ENCODE assay signal across 23 mouse cellular contexts in the genomic region with DNA sequence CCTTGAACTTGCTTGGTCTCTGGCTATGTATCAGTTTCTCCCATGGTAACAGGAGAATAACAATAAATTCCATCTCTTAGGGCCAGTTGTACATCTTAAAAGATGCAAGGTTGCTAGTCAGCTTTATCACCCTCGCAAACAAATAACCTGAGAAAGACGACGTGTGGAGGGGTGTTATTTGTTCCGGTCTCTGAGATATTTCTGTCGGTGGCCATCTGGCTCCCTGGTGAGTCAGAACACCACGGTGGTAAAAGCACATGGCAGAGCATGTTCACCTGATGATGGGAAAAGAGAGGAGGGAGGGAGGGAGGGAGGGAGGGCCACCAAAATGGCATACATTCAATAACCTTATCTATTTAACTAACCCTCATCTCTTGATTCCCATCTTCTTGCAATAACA.
DNase-seq lines count a peak whose midpoint lies in the region; TF ChIP-seq lines count a peak whose summit lies in the region.
"Had no signal": no experiment of that assay in that cellular context is flagged by ENCODE, and none has a peak within 500 bp of the region (broad histone marks: within the 10 kb centered on the region; RNA-seq: fewer than 3 reads in every experiment).

No protein-coding gene starts in this region.

- no peak for TF ChIP-seq CTCF in CH12.LX (conservative IDR thresholded peaks at IDR 0.05 in 1 of 2, IDR thresholded peaks at IDR 0.05 in 1 of 2; ENCODE audit: low read depth in 2 of 2, low read length in 2 of 2)

- no peaks in the 10 kb centered on the region for H3K27me3 ChIP-seq in CH12.LX (replicated peaks)
- H3K27me3 ChIP-seq: embryonic facial prominence, embryonic 12.5 days; embryonic facial prominence, embryonic 15.5 days; hindbrain, embryonic 13.5 days; Patski had no signal

- no peak for TF ChIP-seq POLR2A in CH12.LX (IDR thresholded peaks at IDR 0.05; ENCODE audit: low read depth, low read length)

- no peak overlapping the region for H3K4me2 ChIP-seq in CH12.LX (ENCODE audit: insufficient read depth, low read depth, poor library complexity, severe bottlenecking)
- H3K4me2 ChIP-seq: embryonic facial prominence, embryonic 12.5 days; embryonic facial prominence, embryonic 15.5 days; heart, embryonic 11.5 days; hindbrain, embryonic 13.5 days had no signal

- H3K36me3 ChIP-seq in CH12.LX (replicated peaks in 1 of 2; ENCODE audit: control insufficient read depth in 1 of 2, insufficient read depth in 1 of 2, low read length in 1 of 2): no peaks in the 10 kb centered on the region
- H3K36me3 ChIP-seq: embryonic facial prominence, embryonic 12.5 days; embryonic facial prominence, embryonic 15.5 days; G1E; hindbrain, embryonic 10.5 days; hindbrain, embryonic 13.5 days had no signal

- no peak overlapping the region for H3K9ac ChIP-seq in CH12.LX (ENCODE audit: insufficient read depth, low read depth)
- H3K9ac ChIP-seq: embryonic facial prominence, embryonic 12.5 days; embryonic facial prominence, embryonic 15.5 days; forebrain, postnatal 0 days; hindbrain, embryonic 13.5 days had no signal

- H3K4me3 ChIP-seq in CH12.LX (replicated peaks in 1 of 3; ENCODE audit: low read depth in 2 of 3, low read length in 2 of 3, poor library complexity in 1 of 3): no peak overlapping the region
- H3K4me3 ChIP-seq: embryonic facial prominence, embryonic 12.5 days; embryonic facial prominence, embryonic 15.5 days; hindbrain, embryonic 10.5 days; hindbrain, embryonic 13.5 days had no signal

- no peak for TF ChIP-seq RAD21 in CH12.LX (IDR thresholded peaks at IDR 0.05; ENCODE audit: low read depth, low read length)

- dilution Hi-C loops in CH12.LX (cut with MboI; ENCODE audit: extremely low pct_ligation_motif_present, extremely low pct_unique_long_range_greater_than_20kb, low sequenced_read_pairs): no loop called here

- in situ Hi-C loops in CH12.LX (cut with MboI; ENCODE audit: low pct_ligation_motif_present, low pct_unique_long_range_greater_than_20kb, low sequenced_read_pairs): no loop called here

- DNase-seq in left cerebral cortex, adult 18-20 months (ENCODE audit: low spot score in 2 of 2): peak; percentile 61 to 63
- DNase-seq in left cerebral cortex, adult 11 months (ENCODE audit: low spot score): no peak
- DNase-seq in right cerebral cortex, adult 18-20 months: peak; percentile 66
- DNase-seq in right cerebral cortex, postnatal 14 days: no peak
- DNase-seq in CH12.LX (ENCODE audit: extremely low read depth): peak; percentile 21
- DNase-seq in brain, adult 2 months (ENCODE audit: low read depth, low spot score): peak; percentile 79
- DNase-seq: adrenal gland, postnatal 10 days; adrenal gland, postnatal 36 days; cerebellum, adult 11 months; cerebellum, adult 2 months; cerebellum, adult 9-11 months; cerebellum, postnatal 25 days; forebrain, postnatal 0 days; gastrocnemius, postnatal 10 days; gastrocnemius, postnatal 36 days; heart, postnatal 36 days had no signal

- no peaks in the 10 kb centered on the region for H3K79me2 ChIP-seq in CH12.LX (replicated peaks; ENCODE audit: control insufficient read depth, extremely low read depth, insufficient read depth, poor library complexity, severe bottlenecking)

- H3K27ac ChIP-seq in CH12.LX (ENCODE audit: insufficient read depth, low read depth): no peak overlapping the region
- H3K27ac ChIP-seq: embryonic facial prominence, embryonic 12.5 days; embryonic facial prominence, embryonic 15.5 days; hindbrain, embryonic 10.5 days; hindbrain, embryonic 13.5 days had no signal

- H3K9me3 ChIP-seq in CH12.LX (replicated peaks; ENCODE audit: low read length): no peaks in the 10 kb centered on the region
- H3K9me3 ChIP-seq: embryonic facial prominence, embryonic 12.5 days; embryonic facial prominence, embryonic 15.5 days; hindbrain, embryonic 10.5 days; hindbrain, embryonic 13.5 days had no signal

- no peak for TF ChIP-seq EP300 in CH12.LX (IDR thresholded peaks at IDR 0.05; ENCODE audit: low read length)

- H3K4me1 ChIP-seq in CH12.LX (ENCODE audit: control insufficient read depth in 1 of 2, insufficient read depth in 2 of 2): peaks cover 0 to 9% of the 10 kb centered on the region in 2 experiments; a peak in 2 of 4 replicates
- H3K4me1 ChIP-seq: embryonic facial prominence, embryonic 12.5 days; embryonic facial prominence, embryonic 15.5 days; hindbrain, embryonic 10.5 days; hindbrain, embryonic 13.5 days had no signal

TF ChIP-seq in CH12.LX, 34 proteins besides CTCF, POLR2A, EP300 and RAD21:
- TF ChIP-seq JUN (IDR thresholded peaks at IDR 0.05; ENCODE audit: insufficient read depth, low read depth, low read length) (no peak), MEF2A (IDR thresholded peaks at IDR 0.05; ENCODE audit: borderline replicate concordance, low read depth, low read length) (peak; percentile 47; the same call in 1 of the 2 replicates), MYC (IDR thresholded peaks at IDR 0.05; ENCODE audit: low read depth, low read length) (0 out of 2 replicates have a peak, but pooled peaks have one; percentile 47), MAX (IDR thresholded peaks at IDR 0.05; ENCODE audit: low read length) (peak; percentile 47; the same call in 1 of the 2 replicates)
TF ChIP-seq in CH12.LX: peak in this region for 3.

Comparison
In these comparisons a context has a peak if more than half of its experiments do, and no peak if none do; other contexts are left out.
1. DNase-seq: peak in left cerebral cortex, adult 18-20 months (2 of 2), right cerebral cortex, adult 18-20 months (single experiment), CH12.LX (single experiment) and brain, adult 2 months (single experiment); none in left cerebral cortex, adult 11 months (single experiment) and right cerebral cortex, postnatal 14 days (single experiment).